Mouse (Mus musculus): ENCODE measurements around the gene Ch25h. TPM values are rescaled to one million over a fixed set of nuclear protein-coding genes. Genes with fewer than 3 reads are reported as not detected.

Gene Ch25h
- total RNA-seq, 4 experiments from 2014 or later: not detected

- no peak for DNase-seq (ENCODE audit: low spot score in 2 of 2)
Measured at GRCm38 (mm10) chr19:34468794-34469193, 6.2 kb downstream of the Ch25h start.

GRCm38 (mm10) chr19:34468216-34468615 lies 6.7 kb downstream of the Ch25h start:
- no peak for DNase-seq (ENCODE audit: low spot score in 2 of 2)

GRCm38 (mm10) chr19:34464453-34464852 lies 10.5 kb downstream of the Ch25h start:
- no peak for DNase-seq (ENCODE audit: low spot score in 2 of 2)

- DNase-seq (ENCODE audit: low spot score in 2 of 2): no peak
Measured at GRCm38 (mm10) chr19:34461451-34462019, 13.4 kb downstream of the Ch25h start.

GRCm38 (mm10) chr19:34450784-34451370 lies 24.1 kb downstream of the Ch25h start:
- no peak for DNase-seq (ENCODE audit: low spot score in 2 of 2)

GRCm38 (mm10) chr19:34448851-34449250 lies 26.1 kb downstream of the Ch25h start:
- DNase-seq (ENCODE audit: low spot score in 2 of 2): no peak

- no peak for DNase-seq (ENCODE audit: low spot score in 2 of 2)
Measured at GRCm38 (mm10) chr19:34445410-34446012, 29.5 kb downstream of the Ch25h start.

GRCm38 (mm10) chr19:34444785-34445184 lies 30.2 kb downstream of the Ch25h start:
- no peak for DNase-seq (ENCODE audit: low spot score in 2 of 2)

GRCm38 (mm10) chr19:34441979-34442378 lies 33.0 kb downstream of the Ch25h start:
- DNase-seq (ENCODE audit: low spot score in 2 of 2): no peak

- DNase-seq (ENCODE audit: low spot score in 2 of 2): no peak
Measured at GRCm38 (mm10) chr19:34435197-34435611, 39.8 kb downstream of the Ch25h start.

GRCm38 (mm10) chr19:34431314-34431713 lies 43.6 kb downstream of the Ch25h start:
- DNase-seq (ENCODE audit: low spot score in 2 of 2): no peak

- no peak for DNase-seq (ENCODE audit: low spot score in 2 of 2)
Measured at GRCm38 (mm10) chr19:34423783-34424335, 51.1 kb downstream of the Ch25h start.

Other genes with a start within 250 kb of the Ch25h start
- gene Acta2, start 219.6 kb downstream of the Ch25h start, total RNA-seq (2022): 10 to 100 TPM; 35.5 to 61.5 (median 44.4) TPM
- gene Fas, start 184.5 kb downstream of the Ch25h start, total RNA-seq (2022): 1 to 10 TPM; 1.7 to 5.1 (median 4.2) TPM
- 1 to 10 TPM; 3.6 to 5.5 (median 4.9) TPM for gene Lipa, start 52.3 kb upstream of the Ch25h start, total RNA-seq (2022)
- 1 to 10 TPM in 1 of 4 experiments, under 1 TPM in 3; 0.46 to 1.3 (median 0.79) TPM for gene Ifit2, start 75.5 kb upstream of the Ch25h start, total RNA-seq (2022)
- 1 to 10 TPM in 1 of 4 experiments, under 1 TPM in 2, not detected in 1; 0.48 to 1.7 (median 0.79) TPM for gene Ifit3, start 108.4 kb upstream of the Ch25h start, total RNA-seq (2022)
- not detected for gene Ifit1bl1, start 126.8 kb upstream of the Ch25h start, total RNA-seq (2022)
- gene Ifit3b, start 132.8 kb upstream of the Ch25h start, total RNA-seq (2022): 1 to 10 TPM in 3 of 4 experiments, under 1 TPM in 1; 0.64 to 2.1 (median 1.2) TPM
- gene Ifit1bl2, start 165.6 kb upstream of the Ch25h start, total RNA-seq (2022): not detected
- gene Ifit1, start 165.7 kb upstream of the Ch25h start, total RNA-seq (2022): under 1 TPM; 0.21 to 0.76 (median 0.27) TPM